ENCODE assay signal across 11 mouse cellular contexts in the genomic region with DNA sequence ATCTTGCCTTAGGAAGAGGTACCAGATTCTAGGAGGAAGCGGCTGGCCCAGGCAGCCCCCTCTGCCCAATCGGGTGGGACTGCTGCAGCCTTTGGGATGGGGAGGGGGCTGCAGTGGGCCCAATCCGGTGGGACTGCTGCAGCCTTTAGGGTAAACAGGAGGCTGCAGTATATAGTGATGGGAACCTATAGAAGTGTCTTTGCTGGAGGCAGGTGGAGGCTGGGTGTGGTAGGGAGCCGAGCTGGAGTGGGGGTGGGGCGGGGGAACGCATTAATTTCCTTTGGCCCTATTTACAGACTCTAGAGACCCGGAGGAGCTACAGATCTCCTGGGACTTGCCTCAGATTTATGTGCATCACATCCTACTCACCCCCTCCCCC. TPM values are rescaled to one million over a fixed set of nuclear protein-coding genes. Genes with fewer than 3 reads are reported as not detected.
A peak's percentile ranks its signal among the peaks of the same experiment; 100 is the strongest.
DNase-seq lines count a peak whose midpoint lies in the region; ATAC-seq and TF ChIP-seq lines count a peak whose summit lies in the region.
"Had no signal": no experiment of that assay in that cellular context is flagged by ENCODE, and none has a peak within 500 bp of the region (broad histone marks: within the 10 kb centered on the region; RNA-seq: fewer than 3 reads in every experiment).

A gene (plus strand): TSS at position 373 of the 379 bp plus-strand sequence.

- H3K27ac ChIP-seq in stomach, postnatal 0 days (replicated peaks): no peak within 1 kb of the TSS
- H3K27ac ChIP-seq: liver, embryonic 14.5 days had no signal

- ATAC-seq in frontal cortex, adult (ENCODE audit: low TSS enrichment): peak; percentile 52
- ATAC-seq in stomach, postnatal 0 days (ENCODE audit: low FRiP score, low TSS enrichment): peak; percentile 21; the same call in 1 of the 2 replicates

- H3K4me3 ChIP-seq in stomach, postnatal 0 days (ENCODE audit: low read depth, low read length): no peak within 1 kb of the TSS

- no peaks in the 10 kb centered on the region for H3K27me3 ChIP-seq in stomach, postnatal 0 days (ENCODE audit: control insufficient read depth, insufficient read depth, low read length)

- no peaks in the 10 kb centered on the region for H3K4me1 ChIP-seq in stomach, postnatal 0 days (replicated peaks; ENCODE audit: control insufficient read depth, insufficient read depth)

- no peak for DNase-seq in frontal cortex, postnatal 36 days (ENCODE audit: low spot score in 2 of 2)
- DNase-seq in right cerebral cortex, postnatal 4 days: peak; percentile 15
- no peak for DNase-seq in right cerebral cortex, postnatal 14 days
- DNase-seq in left cerebral cortex, postnatal 25 days (ENCODE audit: low spot score in 2 of 2): no peak
- no peak for DNase-seq in stomach, postnatal 0 days (ENCODE audit: low spot score)
- no peak for DNase-seq in spleen, postnatal 10 days (ENCODE audit: low spot score in 2 of 2)
- DNase-seq in thymus, adult 18-20 months: no peak

- no peaks in the 10 kb centered on the region for H3K36me3 ChIP-seq in stomach, postnatal 0 days (ENCODE audit: control insufficient read depth, insufficient read depth, low read length)

- no peaks in the 10 kb centered on the region for H3K9me3 ChIP-seq in stomach, postnatal 0 days (ENCODE audit: control insufficient read depth, low read length)

- peak within 1 kb of the TSS; percentile 23 for H3K4me2 ChIP-seq in stomach, postnatal 0 days (replicated peaks; ENCODE audit: low read depth)

- no peak within 1 kb of the TSS for H3K9ac ChIP-seq in stomach, postnatal 0 days (ENCODE audit: low read length)
- H3K9ac ChIP-seq: liver, embryonic 14.5 days had no signal

- no peak for TF ChIP-seq CTCF in stomach, postnatal 0 days (IDR thresholded peaks at IDR 0.05; ENCODE audit: low read depth)

- intact Hi-C loops in left cerebral cortex, postnatal 25 days (cut with DNase I): loop anchor here (5.0 to 10.0 kb wide), 2 partner anchors 160 to 423 kb away; a partner anchor contains a TSS

- TF ChIP-seq EP300 in stomach, postnatal 0 days (optimal IDR thresholded peaks at IDR 0.05): no peak

- WGBS in stomach, postnatal 0 days: 25% methylated on average over 7 of the region's 7 CpGs

RNA-seq across cellular contexts. Expression of the gene that starts here (rescaled TPM):
- 10 to 100 TPM; 12.2 to 14.8 TPM for total RNA-seq in left cerebral cortex, postnatal 25 days (2021)
- polyA plus RNA-seq in stomach, postnatal 0 days (2015; fragmentation: Nextera tagmentation; extraction: Ambion mirVana): 0.05 TPM in 2 replicates
- polyA plus RNA-seq: C2C12; liver, embryonic 14.5 days; spleen, adult 2 months had no signal

Comparison
In these comparisons a context has a peak if more than half of its experiments do, and no peak if none do; other contexts are left out.
1. Peak in ATAC-seq and H3K4me2 ChIP-seq in stomach, postnatal 0 days; RNA of the gene not detected or under 1 TPM.